Mouse (Mus musculus) myocyte (in vitro differentiated cells): Measurements from ENCODE around the gene Muc1.

ENCODE experiments used
- MAX ChIP-seq: IDR thresholded peaks from one replicate; pipeline ENCODE4 v1.6.1; 2011; ENCODE audit warnings: low read depth, mild to moderate bottlenecking, control low read depth
- MYOD1 ChIP-seq, 3 experiments: IDR thresholded peaks; one replicate each; pipeline ENCODE4 v1.6.1; 2011; ENCODE audit warnings: control low read depth in 2 of 3, low read depth in 2 of 3, mild to moderate bottlenecking in 2 of 3, moderate library complexity in 1 of 3; ENCODE audit not compliant: insufficient read length in 2 of 3, control insufficient read depth in 1 of 3
- POLR2A ChIP-seq: IDR thresholded peaks from one replicate; pipeline ENCODE4 v1.6.1; 2011; ENCODE audit warnings: low read depth, mild to moderate bottlenecking, control low read depth, moderate library complexity; ENCODE audit not compliant: insufficient read length
- POLR2AphosphoS2 ChIP-seq: IDR thresholded peaks from one replicate; pipeline ENCODE4 v1.6.1; 2011; ENCODE audit warnings: low read depth, control low read depth; ENCODE audit not compliant: insufficient read length
- REST ChIP-seq: IDR thresholded peaks from one replicate; pipeline ENCODE4 v1.6.1; 2011; ENCODE audit warnings: mild to moderate bottlenecking, control low read depth, moderate library complexity; ENCODE audit not compliant: insufficient read depth, insufficient read length
- SRF ChIP-seq: IDR thresholded peaks from one replicate; pipeline ENCODE4 v1.6.1; 2011; ENCODE audit warnings: low read depth; ENCODE audit not compliant: control insufficient read depth, insufficient read length
- TCF12 ChIP-seq: IDR thresholded peaks from one replicate; pipeline ENCODE4 v1.6.1; 2011; ENCODE audit warnings: mild to moderate bottlenecking, control low read depth; ENCODE audit not compliant: poor library complexity, insufficient read depth, severe bottlenecking
- USF1 ChIP-seq: IDR thresholded peaks from one replicate; pipeline ENCODE4 v1.6.1; 2011; ENCODE audit warnings: low read depth, mild to moderate bottlenecking, control low read depth, moderate library complexity

DNA sequence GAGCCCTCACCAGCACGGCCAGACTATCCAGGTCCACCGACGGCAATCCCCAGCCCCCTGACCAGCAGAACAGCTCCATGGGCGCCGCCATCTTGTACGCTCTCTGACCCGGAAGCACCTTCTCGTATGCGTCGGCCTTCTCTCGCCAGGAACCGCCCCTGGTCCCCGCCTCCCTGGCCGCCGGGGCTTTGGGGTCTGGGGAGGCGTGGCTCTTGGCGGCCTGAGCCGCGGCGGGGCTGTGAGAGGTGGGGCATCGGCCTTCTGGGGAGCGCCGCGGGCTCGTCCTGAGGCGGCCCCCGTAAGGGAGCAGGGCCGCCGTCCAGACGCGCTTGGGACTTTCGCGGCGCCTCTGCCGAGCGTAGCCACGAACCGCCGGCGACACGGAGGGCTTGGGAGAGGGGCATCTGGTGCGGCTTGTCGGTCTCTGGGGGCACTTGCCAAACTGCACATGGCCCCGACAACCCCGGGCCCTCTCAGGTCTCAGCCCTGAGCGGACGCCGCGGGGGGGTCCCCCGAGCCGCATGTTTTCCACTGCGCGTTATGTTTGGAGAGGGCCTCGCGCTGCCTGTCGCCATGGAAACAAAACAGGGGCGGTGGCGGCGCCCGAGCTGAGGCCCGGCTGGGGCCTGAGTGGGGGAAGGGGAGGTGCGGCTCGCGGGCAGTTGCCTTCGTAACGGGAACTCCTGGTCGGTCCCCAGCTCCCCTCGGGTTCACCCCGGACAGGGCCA lies 14.9 kb upstream of the Muc1 start:
- TF ChIP-seq MAX, result no peak
- peak; percentile 57 for TF ChIP-seq POLR2A
- no peak for TF ChIP-seq USF1
- no peak for TF ChIP-seq SRF
- TF ChIP-seq POLR2AphosphoS2, result peak; percentile 43
- no peak for TF ChIP-seq MYOD1 (IDR thresholded peaks at IDR 0.05; ENCODE audit: control insufficient read depth in 1 of 3, insufficient read length in 2 of 3, low read depth in 2 of 3)
- TF ChIP-seq TCF12, result no peak
- no peak for TF ChIP-seq REST
